Mouse (Mus musculus): ENCODE results near the gene Adgrl3. TPM values are rescaled to one million over a fixed set of nuclear protein-coding genes. Genes with fewer than 3 reads are reported as not detected.

Adgrl3 gene
- total and polyA plus RNA-seq, 3 experiments = not detected

GRCm38 (mm10) chr5:81776746-81777145 is 756.8 kb downstream of the Adgrl3 start:
- Histone ChIP-seq H3K27me3 (ENCODE audit: control insufficient read depth in 1 of 2, insufficient read depth in 2 of 2, low read length in 2 of 2) (no peaks in the 10 kb centered on the region), H3K9ac (ENCODE audit: control insufficient read depth, low read depth, low read length, poor library complexity, severe bottlenecking) (no peak overlapping the region), H3K36me3 (ENCODE audit: control insufficient read depth in 1 of 2, insufficient read depth in 2 of 2, low read length in 2 of 2) (no peaks in the 10 kb centered on the region), H3K4me1 (ENCODE audit: control insufficient read depth in 1 of 2, insufficient read depth in 2 of 2, low read length in 2 of 2) (no peaks in the 10 kb centered on the region), H3K9me3 (replicated peaks; ENCODE audit: insufficient read depth, low read length) (no peaks in the 10 kb centered on the region), H3K27ac (ENCODE audit: control insufficient read depth, low read depth, low read length) (no peak overlapping the region), H3K4me3 (ENCODE audit: control insufficient read depth in 1 of 2, insufficient read depth in 1 of 2, low read depth in 2 of 2, low read length in 2 of 2) (no peak overlapping the region), H3K79me2 (ENCODE audit: control insufficient read depth, insufficient read depth, low read length, poor library complexity) (no peaks in the 10 kb centered on the region)
- DNase-seq (ENCODE audit: low read depth, low spot score) = no peak
- TF ChIP-seq USF2 (IDR thresholded peaks at IDR 0.05; ENCODE audit: borderline replicate concordance in 1 of 2, insufficient read depth in 1 of 2, low read depth in 1 of 2, low read length in 2 of 2) = no peak
- TF ChIP-seq UBTF (IDR thresholded peaks at IDR 0.05; ENCODE audit: borderline replicate concordance, insufficient read depth, low read depth, low read length) = no peak
- TF ChIP-seq TAL1 (IDR thresholded peaks at IDR 0.05; ENCODE audit: low read length) = no peak
- TF ChIP-seq MAFK (IDR thresholded peaks at IDR 0.05; ENCODE audit: borderline replicate concordance, low read depth, low read length) = no peak
- TF ChIP-seq ZC3H11A (IDR thresholded peaks at IDR 0.05; ENCODE audit: low read depth, low read length) = no peak
- TF ChIP-seq ZKSCAN1 (IDR thresholded peaks at IDR 0.05; ENCODE audit: low read depth, low read length) = no peak
- no peak for TF ChIP-seq MEF2A (IDR thresholded peaks at IDR 0.05; ENCODE audit: extremely low read depth, insufficient replicate concordance, low read depth, low read length, poor library complexity, severe bottlenecking)
- TF ChIP-seq MYB (IDR thresholded peaks at IDR 0.05; ENCODE audit: low read depth, low read length) = no peak

- H3K9ac ChIP-seq (ENCODE audit: control insufficient read depth, low read depth, low read length, poor library complexity, severe bottlenecking) = no peak overlapping the region
- no peak for DNase-seq (ENCODE audit: low read depth, low spot score)
- H3K4me1 ChIP-seq (ENCODE audit: control insufficient read depth in 1 of 2, insufficient read depth in 2 of 2, low read length in 2 of 2) = no peaks in the 10 kb centered on the region
- no peak overlapping the region for H3K4me3 ChIP-seq (ENCODE audit: control insufficient read depth in 1 of 2, insufficient read depth in 1 of 2, low read depth in 2 of 2, low read length in 2 of 2)
- H3K79me2 ChIP-seq (ENCODE audit: control insufficient read depth, insufficient read depth, low read length, poor library complexity) = no peaks in the 10 kb centered on the region
- TF ChIP-seq MXI1 (IDR thresholded peaks at IDR 0.05; ENCODE audit: low read depth, low read length) (no peak), MAFK (IDR thresholded peaks at IDR 0.05; ENCODE audit: borderline replicate concordance, low read depth, low read length) (no peak), ETS1 (IDR thresholded peaks at IDR 0.05; ENCODE audit: low read depth, low read length) (no peak), GATA1 (IDR thresholded peaks at IDR 0.05; ENCODE audit: low read depth, low read length) (no peak), TAL1 (IDR thresholded peaks at IDR 0.05; ENCODE audit: low read length) (no peak), CHD2 (IDR thresholded peaks at IDR 0.05; ENCODE audit: low read length) (no peak), NRF1 (IDR thresholded peaks at IDR 0.05; ENCODE audit: insufficient read depth, low read depth, low read length, poor library complexity, severe bottlenecking) (no peak), ZNF384 (IDR thresholded peaks at IDR 0.05; ENCODE audit: low read depth, low read length) (no peak), EP300 (IDR thresholded peaks at IDR 0.05; ENCODE audit: low read depth in 1 of 2, low read length in 2 of 2) (no peak), USF1 (IDR thresholded peaks at IDR 0.05; ENCODE audit: low read depth, low read length) (no peak), MAX (IDR thresholded peaks at IDR 0.05; ENCODE audit: low read length) (no peak), RCOR1 (IDR thresholded peaks at IDR 0.05; ENCODE audit: low read depth, low read length) (no peak), MEF2A (IDR thresholded peaks at IDR 0.05; ENCODE audit: extremely low read depth, insufficient replicate concordance, low read depth, low read length, poor library complexity, severe bottlenecking) (no peak), CTCF (IDR thresholded peaks at IDR 0.05 in 2 of 3, conservative IDR thresholded peaks at IDR 0.05 in 1 of 3; ENCODE audit: control insufficient read depth in 1 of 3, insufficient read depth in 1 of 3, low read depth in 2 of 3, low read length in 3 of 3, poor library complexity in 1 of 3, severe bottlenecking in 1 of 3) (no peak), POLR2AphosphoS2 (IDR thresholded peaks at IDR 0.05; ENCODE audit: low read length) (no peak), JUND (IDR thresholded peaks at IDR 0.05; ENCODE audit: low read depth, low read length) (no peak), MAZ (IDR thresholded peaks at IDR 0.05; ENCODE audit: low read depth, low read length) (no peak), TBP (IDR thresholded peaks at IDR 0.05; ENCODE audit: low read depth, low read length) (no peak)
- H3K36me3 ChIP-seq (ENCODE audit: control insufficient read depth in 1 of 2, insufficient read depth in 2 of 2, low read length in 2 of 2) = no peaks in the 10 kb centered on the region
- no peak overlapping the region for H3K27ac ChIP-seq (ENCODE audit: control insufficient read depth, low read depth, low read length)
- H3K27me3 ChIP-seq (ENCODE audit: control insufficient read depth in 1 of 2, insufficient read depth in 2 of 2, low read length in 2 of 2) = no peaks in the 10 kb centered on the region
- H3K9me3 ChIP-seq (replicated peaks; ENCODE audit: insufficient read depth, low read length) = no peaks in the 10 kb centered on the region
Measured at GRCm38 (mm10) chr5:81784770-81785169, 764.8 kb downstream of the Adgrl3 start.
